Mouse (Mus musculus) cerebral cortex, adult 2 months (tissue): ENCODE measurements around the gene Apobec2.

Source experiments
- WGBS: fragments of 180-500 bp; shearing (Covaris S2); methylation state at CpG from one replicate; pipeline ENCODE4 v1.1.7; 2018; 5-methylcytosine and 5-hydroxymethylcytosine counted together

Gene Apobec2

DNA sequence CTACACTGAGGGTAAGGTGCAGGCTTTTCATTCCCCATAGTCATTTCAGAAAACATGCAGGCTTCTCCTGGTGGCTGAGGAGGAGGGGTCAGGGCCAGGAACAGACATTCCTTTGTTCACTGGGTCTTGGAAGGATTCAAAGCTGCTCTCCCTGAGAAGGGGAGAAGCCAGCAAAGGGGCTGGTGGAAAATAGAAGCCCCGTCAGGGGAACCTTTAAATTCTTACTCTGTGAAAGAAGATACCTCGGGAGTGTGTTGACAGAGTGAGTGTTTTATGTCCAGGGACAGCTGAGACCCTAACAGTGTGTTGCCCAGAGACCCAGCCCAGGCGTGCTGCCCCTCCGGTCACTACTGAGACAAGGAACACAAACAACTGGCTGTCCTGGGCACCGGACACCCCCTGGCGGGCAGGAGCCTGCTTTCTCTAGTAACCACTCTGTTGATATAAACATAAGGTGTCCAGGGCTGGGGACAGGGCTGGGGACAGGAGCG is 4.7 kb upstream of the Apobec2 start:
- WGBS = 49% methylated on average over 7 of the region's 7 CpGs

DNA sequence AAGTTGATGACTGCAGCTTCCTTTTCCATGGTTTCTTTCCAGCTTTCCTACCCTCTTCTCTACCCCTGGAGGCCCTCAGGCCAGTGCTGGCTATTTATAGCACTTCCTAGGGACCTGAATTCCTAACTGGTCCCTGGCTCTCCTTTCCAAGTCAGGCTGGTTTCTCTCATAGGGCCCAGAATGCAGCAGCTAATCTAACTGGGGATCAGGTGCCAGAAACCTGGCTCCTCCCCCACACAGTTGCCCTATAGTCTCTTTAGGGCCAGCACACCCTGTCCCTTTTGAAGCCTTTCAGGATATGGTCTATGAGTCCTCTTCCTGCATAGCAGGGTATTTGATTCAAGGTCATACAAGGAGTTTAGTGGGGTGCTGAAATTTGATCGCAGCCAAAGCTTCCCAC is 3.8 kb upstream of the Apobec2 start:
- 88% methylated on average over 1 of the region's 1 CpGs for WGBS

- 89% methylated on average over 5 of the region's 5 CpGs for WGBS
Observed at GRCm38 (mm10) chr17:48434479-48434878, 1.7 kb upstream of the Apobec2 start.

DNA sequence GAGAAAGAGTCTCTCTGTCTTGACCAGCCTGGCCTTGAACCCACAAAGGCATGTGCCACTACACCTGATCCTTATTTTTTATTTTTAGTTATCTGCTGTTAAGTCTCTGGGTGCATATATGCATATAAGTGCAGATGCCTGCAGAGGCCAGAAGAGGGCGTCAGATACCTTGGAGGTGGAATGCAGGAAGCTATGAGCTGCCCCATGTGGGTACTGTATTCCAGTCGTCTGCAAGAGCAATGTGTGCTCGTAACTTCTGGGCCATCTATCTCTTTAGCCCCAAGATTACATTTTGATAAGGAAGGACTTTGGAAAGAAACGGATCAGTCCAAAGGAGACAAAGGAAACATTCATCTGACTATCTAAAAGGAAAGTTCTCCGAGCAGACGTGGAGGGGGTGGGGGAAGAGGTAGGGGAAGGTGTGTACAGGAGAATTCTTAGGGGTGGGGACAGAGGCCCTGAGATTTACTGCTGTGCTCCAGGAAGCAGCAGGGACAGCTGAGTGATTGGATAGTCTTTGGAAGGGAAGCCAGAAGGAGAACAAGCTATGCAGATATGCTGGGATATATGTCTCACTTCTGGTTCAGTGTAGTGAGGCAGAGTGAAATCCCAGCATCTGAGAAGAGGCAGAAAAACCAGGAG is 1.1 kb upstream of the Apobec2 start:
- WGBS = 79% methylated on average over 6 of the region's 6 CpGs

GRCm38 (mm10) chr17:48433006-48433655 is 401 bp upstream of the Apobec2 start:
- WGBS = 79% methylated on average over 20 of the region's 20 CpGs

GRCm38 (mm10) chr17:48431054-48431453 is 1.7 kb downstream of the Apobec2 start:
- 91% methylated on average over 5 of the region's 5 CpGs for WGBS

DNA sequence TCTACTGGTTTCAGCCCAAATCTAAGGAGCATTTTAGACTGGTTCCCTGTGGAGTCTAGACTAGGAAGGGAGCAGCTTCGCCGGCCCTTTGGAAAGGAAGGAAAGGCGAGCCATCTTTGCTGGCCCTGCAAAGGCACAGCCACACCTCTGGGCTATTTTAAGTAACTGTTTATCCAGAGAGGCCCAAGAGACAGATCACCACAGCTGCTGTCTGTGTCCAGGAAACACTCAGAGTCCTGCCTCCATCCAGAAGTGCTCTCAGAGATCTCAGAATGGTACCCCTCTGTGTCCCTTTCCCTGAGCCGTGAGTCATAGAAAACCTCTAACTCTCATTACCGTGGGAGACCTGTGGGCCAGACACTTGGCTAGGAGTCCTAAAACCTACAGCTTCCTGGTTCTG is 2.3 kb downstream of the Apobec2 start:
- WGBS = 66% methylated on average over 5 of the region's 5 CpGs

GRCm38 (mm10) chr17:48427852-48428530 is 4.7 kb downstream of the Apobec2 start:
- WGBS = 79% methylated on average over 11 of the region's 11 CpGs

- 77% methylated on average over 13 of the region's 13 CpGs for WGBS
Observed at GRCm38 (mm10) chr17:48426991-48427750, 5.6 kb downstream of the Apobec2 start.

- WGBS = 29% methylated on average over 9 of the region's 9 CpGs
Observed at GRCm38 (mm10) chr17:48425823-48426612, 6.7 kb downstream of the Apobec2 start.

DNA sequence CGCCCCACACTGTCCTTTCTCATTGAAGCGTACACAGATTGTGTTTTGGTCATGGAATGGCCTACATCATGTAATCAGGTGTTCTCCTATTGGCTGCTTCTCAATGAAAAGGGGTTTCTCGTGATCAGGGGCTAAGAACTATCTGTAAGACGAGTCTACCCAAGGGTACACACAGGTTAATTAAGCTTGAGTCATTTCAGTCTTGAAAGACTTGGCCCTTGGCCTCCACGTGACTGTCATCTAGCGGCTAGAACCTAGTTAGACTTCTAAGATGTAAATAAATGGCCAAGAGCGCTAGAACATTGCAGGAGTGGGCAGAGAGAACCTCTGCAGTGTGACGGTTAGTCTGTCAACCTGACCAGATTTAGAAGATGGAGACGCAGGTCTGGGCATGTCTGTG is 8.5 kb downstream of the Apobec2 start:
- WGBS = 92% methylated on average over 9 of the region's 9 CpGs

DNA sequence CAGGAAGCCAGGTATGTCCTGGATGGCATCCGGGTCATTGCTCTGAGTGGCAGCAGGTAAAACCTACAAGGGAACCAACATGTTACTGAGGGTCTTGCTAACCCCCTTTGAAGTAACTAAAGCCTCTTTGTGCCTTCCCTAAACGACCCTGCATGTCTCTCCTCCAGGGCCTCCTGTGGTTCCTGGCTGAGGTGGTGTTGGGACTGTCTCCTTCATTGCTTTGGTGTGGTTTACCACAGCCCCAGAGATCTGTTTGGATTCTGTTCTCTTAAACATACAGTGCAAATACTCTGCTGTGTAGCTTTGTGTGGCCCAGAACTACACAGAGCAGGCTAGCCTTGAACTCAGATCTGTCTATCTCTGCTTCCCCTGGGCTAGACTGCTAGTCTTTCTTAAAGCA is 13.2 kb downstream of the Apobec2 start:
- WGBS = 65% methylated on average over 2 of the region's 2 CpGs

GRCm38 (mm10) chr17:48418781-48419180 is 13.9 kb downstream of the Apobec2 start:
- 81% methylated on average over 1 of the region's 1 CpGs for WGBS

DNA sequence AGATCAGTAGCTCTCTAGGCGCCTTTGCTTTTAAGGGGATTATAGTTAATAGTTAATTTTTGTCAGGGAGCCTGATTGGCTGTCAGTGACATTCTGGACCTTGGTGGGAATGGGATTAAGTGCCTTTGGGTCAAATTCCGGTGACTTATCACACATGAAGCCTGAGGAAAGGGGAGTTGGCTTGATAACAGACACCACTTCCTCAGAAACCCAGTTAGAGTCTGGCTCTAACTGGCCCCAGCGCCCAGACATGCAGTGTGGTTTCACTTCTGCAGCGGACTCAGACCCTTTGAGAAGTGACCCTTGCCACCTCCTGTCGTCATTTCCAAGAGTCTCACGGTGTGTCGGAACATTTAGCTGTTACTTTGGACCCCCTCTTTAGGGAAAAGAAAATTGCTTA is 14.6 kb downstream of the Apobec2 start:
- WGBS = 90% methylated on average over 7 of the region's 7 CpGs

DNA sequence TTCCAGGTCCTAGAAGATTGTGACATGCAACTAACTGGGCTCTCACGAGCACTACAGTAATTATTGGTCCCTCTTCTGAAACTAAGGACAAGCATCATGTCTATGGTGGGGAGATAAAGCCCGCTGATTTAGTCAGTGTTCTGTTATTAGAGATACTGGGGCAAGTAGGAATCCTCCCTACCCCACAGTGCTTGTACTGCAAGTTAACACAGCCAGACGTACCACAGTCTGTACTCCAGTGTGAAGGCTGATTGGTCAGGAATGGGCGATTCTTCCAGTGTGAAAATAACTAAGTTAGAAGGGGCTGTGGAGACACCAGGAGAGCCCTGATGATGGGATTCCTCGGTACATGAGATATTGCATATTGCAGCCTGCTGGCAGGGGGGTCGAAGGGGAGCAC is 15.2 kb downstream of the Apobec2 start:
- WGBS = 94% methylated on average over 6 of the region's 6 CpGs

- 84% methylated on average over 14 of the region's 14 CpGs for WGBS
Observed at GRCm38 (mm10) chr17:48416425-48417195, 16.1 kb downstream of the Apobec2 start.

DNA sequence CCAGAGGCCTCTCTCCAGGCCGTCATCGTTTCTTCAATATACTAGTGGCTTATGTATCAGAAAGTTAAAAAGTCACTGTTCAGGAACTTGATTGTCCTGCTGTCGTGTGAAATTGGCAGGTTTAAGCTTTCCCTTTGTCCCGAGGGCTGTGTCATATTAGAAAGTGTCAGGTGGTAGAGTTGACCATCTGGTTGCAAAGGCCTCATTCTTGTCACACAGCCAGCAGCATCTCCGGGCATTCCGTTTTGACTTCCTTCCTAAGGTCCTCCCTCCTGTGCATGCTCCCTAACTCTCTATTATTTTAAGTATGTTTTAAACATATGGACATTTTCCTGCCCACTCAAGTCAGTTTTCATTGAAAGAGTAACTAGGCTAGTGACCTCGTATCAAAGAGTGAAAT is 16.7 kb downstream of the Apobec2 start:
- WGBS = 72% methylated on average over 7 of the region's 7 CpGs

DNA sequence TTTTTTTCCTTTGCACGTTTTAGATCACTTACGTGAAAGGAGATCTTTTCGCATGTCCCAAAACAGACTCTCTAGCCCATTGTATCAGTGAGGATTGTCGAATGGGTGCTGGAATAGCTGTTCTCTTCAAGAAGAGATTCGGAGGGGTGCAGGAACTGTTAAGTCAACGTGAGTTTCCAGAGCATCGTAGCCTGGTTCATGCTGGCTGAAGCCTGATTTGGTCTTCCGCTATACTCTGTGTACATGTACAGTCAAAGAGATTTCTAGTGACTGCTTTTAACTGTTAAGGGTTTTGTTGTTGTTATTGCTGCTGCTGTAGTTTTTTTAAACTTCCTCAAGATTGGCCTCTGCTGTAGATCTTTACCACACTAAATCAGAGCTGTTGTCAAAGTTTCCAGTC is 21.5 kb downstream of the Apobec2 start:
- 22% methylated on average over 8 of the region's 8 CpGs for WGBS

GRCm38 (mm10) chr17:48410299-48410785 is 22.4 kb downstream of the Apobec2 start:
- under 1% methylated on average over 13 of the region's 13 CpGs for WGBS
